Mouse (Mus musculus) gastrocnemius, postnatal 36 days (tissue): ENCODE measurements around the gene Acod1. TPM values are rescaled to one million over a fixed set of nuclear protein-coding genes. Genes with fewer than 3 reads are reported as not detected.

Experiments
- DNase-seq, 2 experiments: peaks; one replicate each; pipeline ENCODE4 v3.0.0; 2022
- intact Hi-C: fragments of 180-260 bp; cut with DNase I; formaldehyde crosslinking; loops from one replicate; pipeline ENCODE4 v1.15.1; 2025
- total RNA-seq, 2 experiments: library from RNA; stranded (reverse); gene quantifications; 2 replicates each; pipeline ENCODE4 v1.2.3; 2021

Gene Acod1
- total RNA-seq, 2 experiments from 2014 or later: not detected

DNA sequence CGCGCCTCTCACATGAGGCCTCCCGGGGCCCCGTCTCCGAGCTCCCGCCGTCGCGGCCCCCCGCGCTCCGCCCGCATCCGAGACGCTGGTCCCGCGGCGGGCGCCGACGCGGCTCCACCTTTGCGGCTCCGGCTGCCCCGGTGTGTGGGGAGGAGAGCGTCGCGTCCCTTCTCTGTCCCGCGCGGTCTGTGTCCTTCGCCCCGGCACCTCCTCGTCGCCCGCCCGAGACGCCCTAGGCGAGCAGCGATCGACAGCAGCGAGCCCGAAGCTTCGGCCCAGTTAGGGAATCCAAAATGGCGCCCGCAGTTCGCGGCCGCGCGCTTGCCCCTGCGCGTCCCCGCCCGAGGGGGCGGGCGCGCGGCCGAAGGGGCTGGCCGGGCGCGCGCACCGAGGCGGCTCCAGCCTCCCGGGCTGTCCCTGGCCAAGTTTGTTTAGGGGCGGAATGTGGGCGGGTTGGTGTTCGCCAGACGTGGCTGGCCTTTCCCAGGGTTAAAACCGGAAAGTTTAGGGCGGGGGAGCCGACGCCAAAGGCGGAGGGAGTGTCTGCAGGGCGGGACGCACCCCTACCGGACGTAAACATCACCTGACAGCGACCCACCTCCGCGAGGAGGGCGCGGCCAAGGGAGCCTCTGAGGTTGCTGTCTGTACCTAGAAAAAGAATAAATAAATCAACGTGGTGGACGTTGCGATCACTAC lies 52.6 kb downstream of the Acod1 start, which contains the start of gene Fbxl3:
Fbxl3 (minus strand) TSS at position 329 of the 696 bp plus-strand sequence.
- intact Hi-C loops: no loop called here
- DNase-seq: peak; percentile 85 to 95

DNA sequence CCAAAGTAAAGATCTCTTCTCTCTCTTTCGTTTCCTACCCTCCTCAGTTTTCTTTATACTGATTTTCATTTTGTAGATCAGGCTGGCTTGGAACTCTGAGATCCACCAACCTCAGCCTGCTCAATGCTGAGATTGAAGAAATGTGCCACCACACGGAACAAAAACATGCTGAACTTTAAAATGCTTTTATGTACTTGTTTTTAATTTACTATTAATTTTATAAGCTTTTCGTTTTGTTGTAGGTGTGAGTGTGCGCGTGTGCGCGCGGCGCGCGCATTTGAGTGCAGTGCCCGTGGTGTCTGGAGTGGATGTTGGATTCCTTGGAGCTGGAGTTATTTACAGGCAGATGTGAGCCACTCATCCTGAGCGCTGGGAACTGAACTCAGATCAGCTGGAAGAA lies 53.5 kb downstream of the Acod1 start:
- intact Hi-C loops: no loop called here
- DNase-seq: no peak

DNA sequence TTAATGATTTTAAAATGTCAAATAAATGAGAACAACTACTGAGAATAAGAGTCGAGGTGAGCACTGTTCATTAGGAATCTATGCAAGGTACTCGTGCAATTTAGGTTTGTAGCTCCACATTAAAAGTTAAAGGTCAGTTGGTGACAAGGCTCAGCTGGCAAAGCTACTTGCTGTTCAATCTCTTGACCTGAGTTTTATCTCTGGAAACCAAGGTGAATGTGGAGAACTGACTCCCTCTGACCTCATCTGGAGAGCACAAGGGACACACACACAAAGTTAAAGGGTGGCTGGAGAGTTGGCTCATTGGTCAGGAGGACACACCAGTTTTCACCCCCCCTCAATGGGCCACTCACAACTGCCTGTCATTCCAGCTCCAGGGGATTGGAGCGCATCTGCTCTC lies 54.4 kb downstream of the Acod1 start:
- DNase-seq: no peak
- intact Hi-C loops: no loop called here

DNA sequence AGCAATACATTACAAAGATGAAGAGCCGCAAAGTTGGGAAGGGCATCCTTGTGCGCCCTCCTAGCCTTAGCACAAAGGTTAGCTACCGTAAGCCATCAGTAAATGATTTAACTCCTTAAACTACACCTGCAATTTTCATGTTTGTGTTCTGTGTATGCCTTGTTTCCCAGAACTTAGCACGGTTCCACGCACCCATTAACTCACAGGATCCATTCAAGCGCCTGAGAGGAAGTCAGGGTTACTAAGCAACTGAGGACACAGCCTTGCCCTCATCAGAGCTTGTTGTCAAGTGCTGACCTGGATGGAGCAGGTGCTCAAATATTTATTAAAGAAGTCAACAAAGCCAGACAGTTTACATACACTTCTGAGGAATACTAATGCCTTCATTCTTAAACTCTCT lies 55.5 kb downstream of the Acod1 start:
- intact Hi-C loops: no loop called here
- no peak for DNase-seq

DNA sequence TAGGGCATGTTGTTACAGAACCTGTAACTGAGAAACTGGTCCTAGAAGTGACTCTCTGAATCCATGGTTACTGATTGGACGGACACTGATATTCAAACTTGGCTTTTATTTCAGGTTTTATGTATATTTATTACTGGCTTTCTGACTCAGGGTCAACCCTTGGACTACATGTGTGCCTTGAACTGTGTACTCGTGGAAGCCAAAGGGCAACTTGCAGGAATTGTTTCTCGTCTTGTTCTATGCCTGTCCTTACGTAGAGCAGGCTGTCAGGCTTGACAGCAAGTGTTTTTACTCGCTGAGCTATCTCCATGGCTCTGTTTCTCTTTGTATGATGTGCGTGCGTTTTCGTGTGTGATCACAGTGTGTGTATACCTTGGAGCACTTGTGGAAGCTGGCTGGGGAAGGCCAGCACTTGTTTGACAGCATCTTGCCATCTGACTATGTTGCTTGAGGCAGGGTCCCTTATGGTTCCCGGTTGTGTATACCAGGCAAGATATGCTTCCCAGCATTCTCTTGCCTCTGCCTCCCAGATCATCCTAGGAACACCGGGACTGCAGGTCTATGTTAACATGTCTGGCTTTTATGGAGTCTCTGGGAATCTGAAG lies 56.1 kb downstream of the Acod1 start:
- intact Hi-C loops: no loop called here
- DNase-seq: no peak

Other genes with a start within 250 kb of the Acod1 start
- 1 to 10 TPM; 7.1 to 7.3 TPM for gene Kctd12, start 64.3 kb upstream of the Acod1 start, total RNA-seq
- 1 to 10 TPM; 8.7 to 8.9 TPM for gene Cln5, start 23.2 kb downstream of the Acod1 start, total RNA-seq
- 10 to 100 TPM; 45.2 to 47.0 TPM for gene Fbxl3, start 52.6 kb downstream of the Acod1 start, total RNA-seq